Mouse (Mus musculus) hematopoietic stem cell, adult 5-6 weeks (primary cell): Measurements from ENCODE around the gene Cdc42ep4. TPM values are rescaled to one million over a fixed set of nuclear protein-coding genes. Genes with fewer than 3 reads are reported as not detected.
A peak's percentile ranks its signal among the peaks of the same experiment; 100 is the strongest.

ENCODE experiments used
- ATAC-seq, 2 experiments: fragments of 125-278 bp in 1 of 2; replicated peaks in 1 of 2; 2 replicates each; pipeline ENCODE4 v1.8.0; 2016 to 2017; ENCODE audit warnings: inconsistent platforms in 2 of 2, mild to moderate bottlenecking in 2 of 2, moderate number of reproducible peaks in 2 of 2, low read depth in 1 of 2, moderate TSS enrichment in 1 of 2; ENCODE audit not compliant: low FRiP score in 2 of 2, poor library complexity in 2 of 2, severe bottlenecking in 2 of 2, insufficient read depth in 1 of 2, low TSS enrichment in 1 of 2
- total RNA-seq: library from RNA; stranded (forward); fragments of 172-1452, 232-1000 nt; gene quantifications from 2 replicates; pipeline ENCODE4 v1.2.3, GENCODE M21; 2017

Cdc42ep4 gene
- total RNA-seq, 1 experiment from 2014 or later: 6.1 TPM

DNA sequence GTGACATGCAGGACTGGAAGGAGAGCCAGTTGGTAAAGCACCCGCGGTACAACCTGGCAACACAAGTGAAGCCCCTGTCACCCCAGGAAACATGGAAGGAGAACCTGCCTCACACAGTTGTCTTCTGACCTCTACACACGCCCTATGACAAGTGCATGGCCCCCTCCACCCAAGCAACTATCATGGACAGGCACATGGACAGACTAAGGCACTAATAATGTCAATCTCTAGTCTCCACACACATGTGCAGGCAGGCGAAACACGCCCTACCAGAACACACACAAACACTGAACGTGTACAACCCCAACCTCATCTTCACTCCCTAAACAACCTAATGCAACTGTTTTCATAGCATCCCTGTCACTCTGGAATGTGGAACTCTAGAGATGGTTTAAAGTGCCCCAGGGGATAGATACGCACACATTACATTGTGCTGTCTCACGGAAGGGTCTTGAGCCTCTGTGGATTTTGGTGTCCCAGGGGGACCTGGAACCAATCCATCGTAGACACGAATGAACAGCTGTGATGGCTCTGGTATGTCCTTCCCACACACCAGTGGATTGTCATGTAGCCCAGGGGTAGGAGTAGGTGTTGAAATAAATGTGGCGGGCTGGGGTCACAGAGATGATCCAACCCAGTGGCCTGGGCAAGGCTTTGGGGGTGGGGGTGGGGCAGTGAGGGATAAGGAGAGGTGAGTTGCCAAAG is 14.7 kb downstream of the Cdc42ep4 start:
- no peak for ATAC-seq

DNA sequence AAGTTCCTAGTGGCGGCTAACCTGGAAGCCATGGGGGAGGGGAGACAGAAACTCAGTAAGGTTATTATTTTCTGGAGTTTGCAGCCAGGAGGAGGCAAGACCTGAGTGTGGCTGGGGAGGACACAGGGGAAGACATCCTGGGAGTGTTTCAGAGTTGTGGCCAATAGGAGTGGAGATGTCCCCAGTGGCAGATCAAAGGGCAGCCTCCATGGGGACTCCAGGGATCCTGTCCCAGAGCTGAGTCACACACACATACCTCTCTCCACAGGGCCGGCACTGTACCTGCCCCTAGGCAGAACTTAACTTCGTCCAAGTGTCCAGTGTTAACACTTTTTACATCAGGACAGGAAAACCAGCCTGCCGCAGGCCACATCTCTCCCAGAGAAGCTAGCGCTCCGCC is 16.5 kb downstream of the Cdc42ep4 start:
- no peak for ATAC-seq

DNA sequence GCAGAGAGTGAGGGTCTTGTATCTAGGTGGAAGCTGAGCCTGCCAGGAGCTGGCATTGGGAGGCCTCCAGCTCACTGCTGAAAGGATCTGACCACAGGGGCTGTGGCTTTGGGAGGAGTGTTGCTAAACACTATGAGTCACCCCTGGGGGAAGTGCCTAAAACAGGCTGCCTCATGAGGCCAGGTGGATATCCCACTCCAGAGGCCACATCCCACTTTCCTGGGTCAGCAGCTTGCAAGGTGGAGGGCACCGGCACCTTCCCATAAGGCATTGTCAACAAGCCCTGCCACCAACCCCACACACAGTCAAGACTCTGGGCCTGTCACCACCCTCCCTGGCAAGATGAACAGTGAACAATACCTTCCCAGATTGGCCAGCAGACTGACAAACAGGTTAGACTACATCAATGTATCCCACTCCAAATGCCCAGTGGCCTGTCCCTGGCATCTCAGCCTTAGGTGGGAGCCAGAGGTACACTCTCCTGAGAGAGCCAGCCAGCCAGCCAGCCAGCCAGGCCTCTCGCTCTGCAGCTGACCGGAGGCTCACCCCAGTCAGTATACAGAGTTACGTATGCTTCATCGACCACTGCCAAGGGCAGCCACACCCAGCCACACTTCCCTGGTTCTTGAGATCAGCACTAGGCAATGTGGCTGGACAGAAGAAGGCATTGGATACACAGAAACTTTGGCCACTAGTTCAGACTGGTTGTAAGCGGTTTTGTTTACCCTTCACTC is 17.9 kb downstream of the Cdc42ep4 start:
- peak; percentile 61 to 71; a peak in 3 of 4 replicates for ATAC-seq

DNA sequence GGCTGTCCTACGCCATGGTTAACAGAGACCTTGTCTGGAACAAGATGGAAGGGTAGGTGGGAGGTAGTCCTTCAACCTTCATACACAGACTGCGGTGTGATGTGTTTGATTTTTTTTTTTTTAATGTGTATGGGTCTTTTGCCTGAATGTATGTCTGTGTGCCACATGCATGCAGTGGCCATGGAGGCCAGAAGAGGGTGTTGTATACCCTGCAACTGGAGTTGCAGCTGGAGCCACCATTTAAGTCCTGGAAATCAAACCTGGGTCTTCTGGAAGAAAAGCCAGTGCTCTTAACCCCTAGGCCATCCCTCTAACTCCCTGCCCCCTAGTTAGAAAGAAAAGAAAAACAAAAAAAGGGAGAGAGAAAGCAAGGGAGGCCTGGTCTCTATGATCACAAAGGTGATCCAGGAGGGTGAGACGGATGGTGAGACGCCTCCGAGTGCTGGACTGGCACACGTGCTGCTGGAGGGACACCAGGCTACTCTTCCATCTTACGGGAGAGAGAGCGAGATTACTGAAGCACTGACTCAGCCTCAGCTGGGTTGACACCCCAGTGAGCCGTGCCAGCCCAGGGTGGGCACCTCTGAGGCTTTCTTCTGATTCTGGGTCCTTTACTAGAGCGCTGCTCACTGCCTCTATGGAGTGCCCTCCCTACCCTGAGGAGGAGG is 19.6 kb downstream of the Cdc42ep4 start:
- ATAC-seq: no peak

DNA sequence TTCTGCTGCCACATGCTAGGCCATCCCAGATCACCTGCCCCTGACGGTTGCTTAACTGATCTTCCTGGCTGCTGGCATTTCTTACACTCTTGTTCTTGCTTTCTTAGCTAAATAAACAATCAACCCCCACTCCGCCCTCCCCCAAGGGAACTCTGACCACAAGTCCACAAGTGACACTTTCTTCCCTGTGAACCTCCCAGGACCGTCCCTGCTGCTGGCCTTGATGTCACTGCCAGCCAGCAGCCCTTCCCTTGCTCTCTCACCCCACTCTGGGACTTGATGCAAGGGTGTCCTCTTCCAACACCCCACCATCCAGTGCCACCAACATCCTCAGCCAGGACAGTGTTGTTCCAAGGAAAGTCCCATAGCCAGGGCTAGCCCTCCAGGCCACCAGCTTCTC is 20.8 kb downstream of the Cdc42ep4 start:
- no peak for ATAC-seq

DNA sequence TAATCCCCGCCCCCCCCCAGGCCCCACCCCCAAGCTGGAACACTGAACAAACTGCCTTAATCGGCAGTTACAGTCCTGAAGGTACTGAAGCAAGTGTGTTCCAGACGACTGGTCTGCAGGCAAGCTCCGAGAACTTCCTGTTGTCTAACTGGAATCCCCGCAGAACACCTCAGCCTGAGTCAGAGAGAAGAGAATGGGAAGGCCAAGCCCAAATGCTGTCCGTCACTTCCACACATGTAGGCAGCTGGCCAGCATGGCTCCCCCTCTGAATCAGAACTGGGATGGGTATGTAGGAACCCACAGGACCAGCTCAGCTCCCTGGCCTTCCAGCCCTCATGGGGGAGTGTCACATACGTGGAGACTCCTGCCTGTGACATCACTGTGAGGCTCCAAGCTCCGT is 21.8 kb downstream of the Cdc42ep4 start:
- no peak for ATAC-seq

DNA sequence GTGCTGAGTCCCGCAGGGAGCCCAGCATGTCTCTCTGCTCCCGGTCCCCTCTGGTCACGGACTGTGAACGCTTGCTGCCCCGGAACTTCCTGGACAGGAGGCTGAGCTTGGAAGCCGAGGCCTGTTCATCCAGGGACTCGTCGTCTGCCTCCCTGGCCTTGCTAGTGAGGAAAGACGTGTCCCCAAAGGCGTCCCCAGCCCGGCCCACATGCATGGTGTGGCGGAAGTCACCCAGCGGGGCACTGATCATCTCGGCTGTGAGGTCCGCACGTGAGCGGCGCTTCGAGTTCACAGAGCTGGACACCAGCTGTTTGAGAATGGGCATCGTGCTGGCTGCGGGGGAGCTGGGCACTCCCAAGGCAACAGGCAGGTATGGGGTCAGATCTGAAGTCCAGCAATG is 22.4 kb downstream of the Cdc42ep4 start:
- ATAC-seq: no peak

DNA sequence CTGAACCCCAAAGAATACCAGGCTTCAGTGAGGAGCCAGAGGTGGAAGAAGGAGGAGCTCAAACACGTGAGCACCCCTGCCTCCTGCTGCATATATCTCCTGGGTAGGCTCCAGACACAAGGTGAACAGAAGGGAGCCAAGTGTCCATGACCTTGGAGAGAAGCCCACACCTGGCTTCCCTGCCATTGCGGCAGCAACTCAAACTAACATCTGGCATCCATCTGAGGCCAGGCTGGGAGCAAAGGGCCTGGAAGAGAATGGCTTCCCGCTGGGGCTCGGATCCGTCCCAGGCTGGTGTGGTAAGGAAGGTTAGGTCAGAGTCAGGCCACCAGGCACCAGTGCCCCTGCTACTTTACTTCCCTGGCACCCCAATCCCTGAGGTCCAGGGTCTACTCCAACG is 23.7 kb downstream of the Cdc42ep4 start:
- ATAC-seq: no peak

DNA sequence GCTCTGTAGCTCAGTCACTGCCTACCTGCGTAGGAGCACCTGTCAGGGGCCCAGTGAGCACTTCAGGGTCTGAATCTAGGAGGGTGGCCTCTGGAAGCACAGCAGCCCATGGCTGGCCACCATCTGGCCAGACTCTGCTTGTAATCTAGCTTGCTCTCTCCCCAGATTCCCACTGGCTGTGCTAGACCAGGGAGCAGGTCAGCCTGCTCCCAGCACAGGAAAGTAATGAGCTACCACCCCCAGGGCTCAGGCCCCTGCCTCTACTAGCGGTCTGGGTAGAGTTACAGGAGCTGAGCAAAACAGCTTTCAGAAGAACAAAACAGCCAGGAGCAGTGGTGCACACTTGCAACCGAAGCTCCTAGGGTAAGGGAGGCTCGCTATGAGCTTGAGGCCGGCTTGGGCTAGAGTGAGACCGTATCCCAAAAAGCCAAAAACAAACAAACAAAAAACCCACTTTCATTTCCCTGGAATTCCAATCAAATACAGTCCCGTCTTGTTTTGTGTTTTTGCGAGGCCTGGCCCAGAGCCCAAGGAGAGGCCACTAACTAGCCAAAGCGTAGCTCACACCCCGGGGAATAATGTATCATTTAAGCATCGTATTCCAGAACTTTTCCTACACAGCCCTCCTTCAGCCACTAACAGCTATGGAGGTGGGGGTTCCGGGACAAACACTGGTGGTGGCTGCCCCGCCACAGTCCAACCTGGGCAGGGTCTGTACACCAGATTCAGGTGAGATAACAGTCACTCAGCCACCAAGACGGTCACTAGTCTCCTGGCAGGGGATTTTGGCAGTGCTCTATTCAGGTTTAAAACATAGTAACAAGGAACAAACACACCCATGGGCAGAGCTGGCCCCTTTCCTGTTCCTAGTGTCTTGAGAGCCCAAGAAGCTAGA is 24.4 kb downstream of the Cdc42ep4 start:
- ATAC-seq: no peak

DNA sequence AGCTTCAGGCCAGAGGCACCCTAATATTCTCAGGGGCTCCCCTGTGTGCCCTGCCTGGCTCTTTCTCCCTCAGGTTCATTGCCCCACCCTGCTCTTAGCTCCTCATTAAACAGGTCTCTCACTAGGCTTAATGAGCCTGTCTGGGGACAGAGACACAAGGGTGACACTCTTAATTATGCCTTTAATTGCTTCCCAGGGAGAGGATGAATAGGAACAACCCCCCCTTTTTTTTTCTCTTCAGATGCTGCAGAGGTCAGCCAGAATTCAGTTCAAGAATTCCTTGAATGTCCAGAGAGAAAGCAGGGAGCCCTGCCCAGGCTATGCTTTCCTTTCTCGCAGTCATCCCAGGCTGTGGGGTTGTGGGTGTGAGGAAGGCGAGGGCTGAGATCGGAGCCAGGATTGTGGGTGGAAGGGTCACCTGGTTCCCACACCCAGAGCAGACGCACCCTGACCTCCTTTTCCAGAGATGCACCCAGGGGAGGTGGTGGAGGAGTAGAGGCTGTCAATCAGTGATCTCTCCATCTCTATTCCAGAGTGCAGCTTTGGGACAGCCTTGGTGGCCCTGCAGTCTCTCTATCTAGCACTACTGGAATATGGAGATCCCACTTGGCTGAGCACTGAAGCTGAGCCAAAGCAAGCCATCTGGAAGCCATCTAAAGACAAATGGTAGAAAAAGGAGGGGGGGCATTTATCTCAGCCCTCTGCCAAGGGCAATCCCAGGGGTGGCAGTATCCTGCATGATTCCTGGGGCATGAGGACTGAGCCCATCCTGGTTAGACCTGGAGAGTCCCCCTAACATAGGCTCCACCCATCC is 26.2 kb downstream of the Cdc42ep4 start:
- ATAC-seq: no peak

DNA sequence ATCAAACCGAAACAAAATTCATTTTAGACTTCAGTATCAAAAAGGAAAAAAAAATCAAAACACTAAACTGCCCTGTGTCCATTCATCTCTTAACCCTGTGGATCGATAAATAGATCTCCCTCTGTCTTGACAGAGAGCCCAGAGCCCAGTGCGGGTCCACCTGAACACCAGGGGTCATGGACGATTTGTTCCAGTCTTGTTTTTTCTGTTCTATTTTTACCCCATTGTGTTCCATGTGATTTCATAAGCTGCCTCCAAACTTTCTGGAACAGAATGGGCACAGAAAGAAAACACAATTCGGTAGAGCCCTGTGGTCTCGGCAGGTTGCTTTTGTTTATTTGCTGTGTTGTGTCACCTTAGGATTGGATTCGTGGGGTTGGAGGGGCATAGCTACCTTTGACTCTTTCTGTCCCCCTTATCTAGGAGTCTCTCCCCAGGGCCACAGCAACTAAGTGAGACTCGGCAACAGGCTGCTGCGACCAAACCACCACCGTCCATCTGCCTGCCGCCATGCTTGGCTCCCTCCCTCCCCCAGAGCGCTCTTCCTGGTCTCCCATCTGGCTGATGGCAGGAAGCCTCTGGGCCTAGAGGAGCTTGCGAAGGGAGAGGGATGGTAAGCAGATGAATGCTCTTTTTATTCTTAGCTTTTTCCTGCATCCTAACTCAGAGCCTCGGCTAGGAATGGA is 29.1 kb downstream of the Cdc42ep4 start:
- ATAC-seq: no peak

DNA sequence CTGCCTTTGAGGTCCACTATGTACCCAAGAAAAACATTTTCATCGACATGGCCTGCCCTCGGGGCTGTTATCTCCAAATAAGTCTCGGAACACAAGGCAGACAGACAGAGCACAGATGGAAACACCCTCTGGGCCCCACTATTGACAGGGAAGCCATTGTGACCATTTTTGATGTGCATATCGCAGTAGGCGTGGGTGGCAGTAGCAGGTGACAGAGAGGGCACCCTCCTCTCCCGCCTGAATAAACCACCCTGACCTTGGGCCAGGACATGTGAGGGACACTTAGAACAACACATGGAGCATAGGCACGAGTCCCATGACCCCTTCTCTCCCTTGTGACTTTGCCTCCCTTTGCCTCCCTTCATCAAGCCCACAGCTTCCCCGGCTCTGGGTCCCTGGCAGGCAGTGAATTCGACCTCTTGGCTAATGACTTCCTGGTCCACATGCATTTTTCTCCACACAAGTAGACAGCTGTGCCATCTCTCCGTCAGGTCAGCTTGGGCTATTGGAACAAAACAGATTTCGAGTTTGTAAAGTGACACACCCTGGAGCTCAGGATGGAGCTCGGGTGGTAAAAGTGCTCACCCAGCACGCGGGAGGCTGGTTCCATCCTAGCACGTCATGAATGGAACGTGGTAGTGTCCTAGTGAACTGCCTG is 33.8 kb downstream of the Cdc42ep4 start:
- ATAC-seq: no peak

DNA sequence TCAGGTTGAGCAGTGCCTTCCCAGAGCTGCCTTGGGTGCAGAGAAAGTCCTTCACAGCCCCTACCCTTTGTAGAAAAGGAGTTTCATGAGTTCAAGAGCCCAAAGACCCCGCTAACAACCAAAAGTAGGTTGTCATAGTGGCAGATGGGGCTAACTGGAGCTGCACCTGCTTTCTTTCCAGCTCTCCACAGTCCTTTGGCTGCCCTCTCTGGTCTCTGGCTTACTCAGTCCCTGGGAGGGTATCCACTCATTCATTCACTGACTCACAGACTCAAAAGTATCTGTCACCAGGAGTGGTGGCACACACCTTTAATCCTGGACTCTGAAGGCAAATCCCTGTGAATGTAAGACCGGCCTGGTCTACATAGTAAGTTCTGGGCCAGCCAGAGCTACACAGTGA is 35.5 kb downstream of the Cdc42ep4 start:
- ATAC-seq: no peak

DNA sequence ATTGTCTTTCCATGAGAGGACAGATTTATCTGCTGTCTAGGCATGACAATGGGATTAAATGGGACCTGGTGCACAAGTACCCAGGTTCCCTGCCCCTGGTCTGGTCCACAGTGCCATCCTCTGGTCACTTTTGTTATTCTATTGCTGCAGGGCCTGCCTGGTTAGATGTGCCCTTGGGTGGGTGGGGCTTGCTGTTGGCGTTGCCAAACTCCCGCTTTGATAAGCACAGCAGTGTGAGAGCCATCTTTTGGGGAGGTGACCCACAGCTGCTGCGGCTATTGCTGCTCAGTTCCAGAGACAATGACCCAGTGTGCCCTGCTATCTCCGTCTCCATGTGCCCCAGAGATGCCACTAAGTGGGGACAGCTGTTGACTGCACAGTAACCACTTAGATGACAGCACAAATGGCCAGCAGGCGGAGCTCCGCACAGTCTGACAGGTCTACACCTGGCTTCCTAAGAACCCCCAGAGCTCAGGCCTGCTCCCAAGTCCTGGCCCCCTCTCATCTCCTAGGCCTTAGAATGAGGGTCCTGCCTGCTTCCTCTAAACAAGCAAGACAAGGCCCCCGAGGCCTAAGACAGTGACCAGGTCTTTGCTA is 36.5 kb downstream of the Cdc42ep4 start:
- ATAC-seq: peak; percentile 44 to 55; a peak in 2 of 4 replicates

DNA sequence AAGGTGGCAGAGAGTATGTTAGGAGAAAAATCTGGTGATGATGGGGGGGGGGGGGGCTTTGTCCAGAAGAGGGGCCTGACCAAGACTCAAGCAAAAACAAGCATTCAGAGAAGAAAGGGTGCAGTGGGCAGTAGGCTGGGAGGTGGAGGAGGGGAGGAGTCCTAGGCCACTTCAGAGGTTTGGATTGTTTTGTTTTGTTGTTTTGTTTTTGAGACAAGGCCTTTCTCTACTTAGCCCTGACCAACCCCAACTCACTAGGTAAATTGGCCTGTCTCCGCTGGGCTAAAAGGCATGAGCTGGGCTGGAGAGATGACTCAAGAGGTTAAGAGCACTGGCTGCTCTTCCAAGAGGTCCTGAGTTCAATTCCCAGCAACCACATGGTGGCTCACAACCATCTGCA is 40.6 kb downstream of the Cdc42ep4 start:
- no peak for ATAC-seq
